In the genomic region with DNA sequence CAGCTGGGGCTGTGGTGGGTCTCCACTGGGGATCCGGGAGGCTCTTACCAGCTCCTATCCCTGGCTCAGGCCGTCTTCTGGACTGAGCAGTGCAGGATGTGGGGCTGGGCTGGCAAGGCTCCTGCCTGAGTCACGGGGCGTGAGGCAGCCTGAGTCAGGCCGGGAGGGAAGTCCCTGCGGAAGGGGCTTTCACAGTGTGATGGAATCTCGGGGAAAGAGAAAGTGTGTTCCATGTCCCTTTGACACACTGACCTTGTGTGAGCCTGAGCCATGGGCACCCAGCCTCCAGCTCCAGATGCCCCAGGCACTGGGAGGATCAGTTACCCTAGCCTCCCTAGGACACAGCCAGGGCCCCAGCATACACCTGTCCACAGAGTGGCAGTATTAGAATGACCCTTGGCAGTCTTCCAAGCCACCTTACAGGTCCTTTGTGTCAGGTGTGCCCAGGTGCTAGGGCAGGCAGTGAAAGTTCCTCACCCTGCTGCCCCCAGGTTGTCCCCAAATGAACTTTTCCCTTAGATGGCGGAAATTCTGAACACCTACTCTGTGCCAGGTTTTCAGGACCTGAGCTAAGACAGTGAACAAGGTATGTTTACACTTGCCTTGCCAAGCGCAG, we compare ENCODE assay signal across 11 mouse cellular contexts. TPM values are rescaled to one million over a fixed set of nuclear protein-coding genes. Genes with fewer than 3 reads are reported as not detected.
DNase-seq lines count a peak whose midpoint lies in the region; ATAC-seq and TF ChIP-seq lines count a peak whose summit lies in the region.
"Had no signal": no experiment of that assay in that cellular context is flagged by ENCODE, and none has a peak within 500 bp of the region (broad histone marks: within the 10 kb centered on the region; RNA-seq: fewer than 3 reads in every experiment).

No protein-coding gene starts in this region.

- WGBS in kidney, postnatal 0 days: 54% methylated on average over 9 of the region's 9 CpGs

- no peaks in the 10 kb centered on the region for H3K36me3 ChIP-seq in kidney, postnatal 0 days (ENCODE audit: insufficient read depth, low read length)
- H3K36me3 ChIP-seq: embryonic facial prominence, embryonic 13.5 days had no signal

- H3K4me2 ChIP-seq in kidney, postnatal 0 days (ENCODE audit: low read length): no peak overlapping the region
- H3K4me2 ChIP-seq: embryonic facial prominence, embryonic 13.5 days had no signal

- H3K9ac ChIP-seq in kidney, postnatal 0 days (ENCODE audit: low read depth, low read length): no peak overlapping the region

- no peak overlapping the region for H3K27ac ChIP-seq in kidney, postnatal 0 days
- H3K27ac ChIP-seq: embryonic facial prominence, embryonic 13.5 days had no signal

- no peak overlapping the region for H3K4me3 ChIP-seq in kidney, postnatal 0 days (replicated peaks; ENCODE audit: low read depth, low read length)
- H3K4me3 ChIP-seq: embryonic facial prominence, embryonic 13.5 days had no signal

- DNase-seq in 3T3-L1 (ENCODE audit: low read depth, low spot score): peak; percentile 97
- DNase-seq in NIH3T3 (ENCODE audit: low read depth): peak; percentile 97
- DNase-seq in heart, adult 11 months: peak; percentile 97
- no peak for DNase-seq in kidney, postnatal 0 days (ENCODE audit: low spot score)
- no peak for DNase-seq in spleen, postnatal 36 days (ENCODE audit: low spot score in 2 of 2)
- no peak for DNase-seq in spleen, postnatal 14 days (ENCODE audit: low spot score in 2 of 2)
- DNase-seq in neural tube, embryonic 10.5 days (ENCODE audit: extremely low spot score, low spot score): no peak
- DNase-seq: lung, postnatal 14 days; retina, postnatal 1 day had no signal

- H3K27me3 ChIP-seq in kidney, postnatal 0 days (ENCODE audit: insufficient read depth, low read length): no peaks in the 10 kb centered on the region
- H3K27me3 ChIP-seq: embryonic facial prominence, embryonic 13.5 days had no signal

- no peaks in the 10 kb centered on the region for H3K9me3 ChIP-seq in kidney, postnatal 0 days (replicated peaks; ENCODE audit: low read length)
- H3K9me3 ChIP-seq: embryonic facial prominence, embryonic 13.5 days had no signal

- no peak for TF ChIP-seq CTCF in kidney, postnatal 0 days (IDR thresholded peaks at IDR 0.05; ENCODE audit: low read depth)

- 0 out of 2 replicates have a peak, but pooled peaks cover 5% of the 10 kb centered on the region for H3K4me1 ChIP-seq in kidney, postnatal 0 days (replicated peaks; ENCODE audit: insufficient read depth, low read length)

- peak; percentile 30; the same call in 1 of the 2 replicates for ATAC-seq in kidney, postnatal 0 days (replicated peaks; ENCODE audit: low FRiP score, low read depth)
- ATAC-seq in inflammation-experienced regulatory T-cells, adult 6 months: no peak

RNA-seq across cellular contexts. Expression of a gene that starts 8.9 kb away (rescaled TPM):
- 131 and 136 TPM in 2 replicates for polyA plus RNA-seq in kidney, postnatal 0 days (2015; fragmentation: Nextera tagmentation; extraction: Ambion mirVana)
- 10 to 100 TPM; 37.3 to 69.6 (median 41.9) TPM for polyA plus RNA-seq in inflammation-experienced regulatory T-cells, adult 6 months (2017; shearing (Covaris generic))

RNA-seq across cellular contexts. Expression of a gene that starts 18.2 kb away (rescaled TPM):
- 34.5 and 35.6 TPM in 2 replicates for polyA plus RNA-seq in kidney, postnatal 0 days (2015; fragmentation: Nextera tagmentation; extraction: Ambion mirVana)
- polyA plus RNA-seq in inflammation-experienced regulatory T-cells, adult 6 months (2017; shearing (Covaris generic)): 100 to 1,000 TPM in 2 of 3 experiments, 10 to 100 TPM in 1; 97.7 to 129 (median 111) TPM

RNA-seq across cellular contexts. Expression of a gene that starts 26.2 kb away (rescaled TPM):
- polyA plus RNA-seq in kidney, postnatal 0 days (2015; fragmentation: Nextera tagmentation; extraction: Ambion mirVana): 1.1 and 1.3 TPM in 2 replicates
- polyA plus RNA-seq in inflammation-experienced regulatory T-cells, adult 6 months (2017; shearing (Covaris generic)): under 1 TPM in 1 of 3 experiments, not detected in 2; 0.09 TPM

Comparison
In these comparisons a context has a peak if more than half of its experiments do, and no peak if none do; other contexts are left out.
1. DNase-seq: peak in 3T3-L1 (single experiment), NIH3T3 (single experiment) and heart, adult 11 months (single experiment); none in kidney, postnatal 0 days (single experiment), spleen, postnatal 36 days (0 of 2), spleen, postnatal 14 days (0 of 2) and neural tube, embryonic 10.5 days (single experiment).